Mouse (Mus musculus) small intestine, adult 2 months (tissue): ENCODE data around the gene Cryba4.

Experiments used
- CTCF ChIP-seq: fragments of 200-500 bp; IDR thresholded peaks from 2 replicates; pipeline ENCODE4 v1.5.1; 2012; ENCODE audit warnings: low read depth, mild to moderate bottlenecking, control low read depth, inconsistent platforms, low read length, moderate library complexity, mixed read lengths; ENCODE audit not compliant: insufficient replicate concordance, insufficient read length; ENCODE audit errors: extremely low read depth
- POLR2A ChIP-seq: fragments of 200-500 bp; IDR thresholded peaks from 2 replicates; pipeline ENCODE4 v1.6.1; 2012; ENCODE audit warnings: low read depth, mild to moderate bottlenecking, control low read depth, inconsistent platforms, low read length, moderate library complexity

- TF ChIP-seq POLR2A (no peak), CTCF (no peak)
Measured at GRCm38 (mm10) chr5:112252400-112252799, at the start of gene Cryba4.
